Mouse (Mus musculus): ENCODE results near the gene Gpr165. TPM values are rescaled to one million over a fixed set of nuclear protein-coding genes. Genes with fewer than 3 reads are reported as not detected.
A peak's percentile ranks its signal among the peaks of the same experiment; 100 is the strongest.

Gene Gpr165
- 0.28 and 0.44 TPM in 2 replicates for polyA plus RNA-seq (2015; fragmentation: Nextera tagmentation; extraction: Ambion mirVana)

DNA sequence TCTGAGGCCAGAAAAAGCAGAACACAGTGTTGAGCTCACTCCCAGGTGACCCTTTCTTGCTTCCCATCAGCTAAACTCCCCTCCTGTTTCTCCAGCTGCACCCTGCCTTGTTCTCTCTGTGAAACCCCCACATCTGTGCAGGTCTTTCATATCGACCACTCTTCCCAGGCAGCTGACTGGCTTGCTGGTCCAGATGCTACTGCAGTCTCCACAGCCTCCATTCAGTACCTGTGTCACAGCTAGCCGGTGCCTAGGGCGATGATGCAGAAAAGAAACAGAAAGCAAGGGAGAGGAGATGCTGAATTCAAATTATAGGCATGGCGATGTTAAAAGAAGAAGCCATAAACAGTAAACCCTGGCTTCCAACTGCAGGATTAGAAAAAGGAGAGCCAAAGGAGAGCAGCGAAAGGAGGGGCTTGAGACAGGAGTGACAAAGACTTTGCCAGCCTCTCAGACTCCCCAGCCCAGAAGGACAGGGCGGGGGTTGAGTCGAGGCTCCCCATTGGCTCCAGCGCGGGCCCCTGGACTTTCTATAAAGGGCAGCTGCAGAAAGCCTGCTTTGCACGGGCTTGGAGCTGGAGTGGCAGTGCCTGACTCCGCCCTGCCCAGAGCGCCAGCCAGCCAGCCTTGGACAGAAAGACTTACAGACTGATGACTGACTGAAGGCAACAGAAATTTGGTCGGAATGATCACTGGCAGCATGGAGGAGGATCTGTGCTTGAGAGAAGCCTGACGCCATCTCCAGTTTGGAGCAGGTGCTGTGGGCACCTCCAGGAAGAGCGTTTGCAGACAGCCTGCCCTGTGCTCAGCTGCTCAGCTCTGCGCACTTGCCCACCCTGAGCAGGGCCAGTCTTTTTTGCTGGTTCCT lies at the start of gene Gpr165:
Gpr165 (plus strand) TSS at position 535 of the 868 bp plus-strand sequence.
- no peaks in the 10 kb centered on the region for H3K36me3 ChIP-seq
- H3K27me3 ChIP-seq (replicated peaks) = no peaks in the 10 kb centered on the region
- no peaks in the 10 kb centered on the region for H3K9me3 ChIP-seq
- peak; percentile 90 for ATAC-seq (ENCODE audit: insufficient read depth, low FRiP score, low read depth)
- WGBS = 26% methylated on average over 16 of the region's 16 CpGs
- H3K4me2 ChIP-seq = peak within 1 kb of the TSS; percentile 48
- H3K27ac ChIP-seq = no peak within 1 kb of the TSS
- H3K4me3 ChIP-seq (replicated peaks) = peak within 1 kb of the TSS; percentile 21
- H3K9ac ChIP-seq = no peak within 1 kb of the TSS
- H3K4me1 ChIP-seq = no peaks in the 10 kb centered on the region

DNA sequence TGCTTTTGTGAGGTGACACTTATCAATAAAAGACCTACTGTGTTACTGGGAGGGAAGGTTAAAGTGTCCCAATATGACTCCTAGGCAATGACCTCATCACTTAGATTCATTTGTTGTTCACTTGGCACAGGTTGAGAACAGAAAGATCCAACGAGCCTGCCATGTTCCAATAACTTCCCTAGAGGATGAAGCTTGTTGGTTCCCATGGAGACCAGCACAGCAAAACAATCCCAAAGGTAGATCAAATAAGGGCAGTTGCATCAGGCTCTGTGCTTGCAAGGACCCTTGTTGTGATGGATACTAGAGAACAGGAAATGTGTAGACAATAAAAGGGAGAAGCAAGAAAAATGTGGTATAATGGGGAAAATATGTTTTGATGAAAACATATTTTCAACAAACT lies 38.4 kb upstream of the Gpr165 start:
- 65% methylated on average over 1 of the region's 1 CpGs for whole genome bisulfite sequencing
- no peaks in the 10 kb centered on the region for H3K9me3 ChIP-seq
- H3K36me3 ChIP-seq = no peaks in the 10 kb centered on the region
- ATAC-seq (ENCODE audit: insufficient read depth, low FRiP score, low read depth) = no peak
- no peak overlapping the region for H3K4me2 ChIP-seq
- H3K27ac ChIP-seq = no peak overlapping the region
- H3K27me3 ChIP-seq (replicated peaks) = no peaks in the 10 kb centered on the region
- H3K4me1 ChIP-seq = no peaks in the 10 kb centered on the region
- no peak overlapping the region for H3K4me3 ChIP-seq (replicated peaks)
- H3K9ac ChIP-seq = no peak overlapping the region

All from stomach, embryonic 15.5 days (tissue).